Mouse (Mus musculus) stomach, postnatal 0 days (tissue): ENCODE measurements around the gene Stx17. TPM values are rescaled to one million over a fixed set of nuclear protein-coding genes. Genes with fewer than 3 reads are reported as not detected.
A peak's percentile ranks its signal among the peaks of the same experiment; 100 is the strongest.

Experiments
- ATAC-seq: fragments of 200-750 bp; cut with Nextera tagmentation; 2 replicates; pipeline ENCODE4 v1.8.0; 2017; ENCODE audit not compliant: low FRiP score, low TSS enrichment
- DNase-seq: peaks from one replicate; pipeline ENCODE4 v3.0.0-alpha.2; 2016; ENCODE audit warnings: low spot score
- H3K27ac ChIP-seq: fragments of 300-500 bp; sonication (generic); replicated peaks from 2 replicates; pipeline ENCODE4 v1.5.1; 2014; ENCODE audit warnings: mild to moderate bottlenecking, control low read depth
- H3K27me3 ChIP-seq: fragments of 300-500 bp; sonication (generic); 2 replicates; pipeline ENCODE4 v1.6.1; 2014; ENCODE audit warnings: low read length; ENCODE audit not compliant: control insufficient read depth, insufficient read depth
- H3K36me3 ChIP-seq: fragments of 300-500 bp; sonication (generic); 2 replicates; pipeline ENCODE4 v1.6.1; 2014; ENCODE audit warnings: low read length, mixed read lengths; ENCODE audit not compliant: control insufficient read depth, insufficient read depth
- H3K4me1 ChIP-seq: fragments of 300-500 bp; sonication (generic); replicated peaks from 2 replicates; pipeline ENCODE4 v1.6.1; 2014; ENCODE audit warnings: antibody characterized with exemption; ENCODE audit not compliant: control insufficient read depth, insufficient read depth
- H3K4me2 ChIP-seq: fragments of 300-500 bp; sonication (generic); replicated peaks from 2 replicates; pipeline ENCODE4 v1.6.1; 2014; ENCODE audit warnings: low read depth, mild to moderate bottlenecking, control low read depth, moderate library complexity
- H3K4me3 ChIP-seq: fragments of 300-500 bp; sonication (generic); 2 replicates; pipeline ENCODE4 v1.5.1; 2014; ENCODE audit warnings: low read depth, low read length, control low read depth
- H3K9ac ChIP-seq: fragments of 300-500 bp; sonication (generic); 2 replicates; pipeline ENCODE4 v1.6.1; 2014; ENCODE audit warnings: mild to moderate bottlenecking, low read length, control low read depth, mixed read lengths
- H3K9me3 ChIP-seq: fragments of 300-500 bp; sonication (generic); 2 replicates; pipeline ENCODE4 v1.6.1; 2016; ENCODE audit warnings: low read length; ENCODE audit not compliant: control insufficient read depth
- CTCF ChIP-seq: IDR thresholded peaks from 2 replicates; pipeline ENCODE4 v1.5.1; 2016; ENCODE audit warnings: antibody characterized with exemption, low read depth, mild to moderate bottlenecking, moderate library complexity
- EP300 ChIP-seq: optimal IDR thresholded peaks from 2 replicates; pipeline ENCODE3; 2016; ENCODE audit warnings: antibody characterized with exemption
- WGBS: fragments of 180-500 bp; shearing (Covaris S2); extraction: QIAGEN DNeasy Blood & Tissue Kit; methylation state at CpG from one replicate; pipeline ENCODE4 v1.1.7; 2014; 5-methylcytosine and 5-hydroxymethylcytosine counted together
- polyA plus RNA-seq: library from polyadenylated mRNA; unstranded; fragments of >200 nt; fragmentation: Nextera tagmentation; extraction: Ambion mirVana; gene quantifications from 2 replicates; pipeline ENCODE4 v1.2.1, GENCODE M21; 2015

The Stx17 gene
- polyA plus RNA-seq, 1 experiment from 2014 or later: 28.4 TPM

- Histone ChIP-seq H3K4me3 (no peak overlapping the region), H3K27ac (no peak overlapping the region), H3K27me3 (no peaks in the 10 kb centered on the region), H3K4me2 (no peak overlapping the region), H3K9ac (no peak overlapping the region), H3K36me3 (no peaks in the 10 kb centered on the region), H3K4me1 (no peaks in the 10 kb centered on the region), H3K9me3 (no peaks in the 10 kb centered on the region)
- 75% methylated on average over 6 of the region's 6 CpGs for WGBS
- DNase-seq (no peak), ATAC-seq (no peak)
- TF ChIP-seq CTCF: no peak
- no peak for TF ChIP-seq EP300
These were observed 38.1 kb upstream of the Stx17 start for GRCm38 (mm10) chr4:48086609-48087008.

- H3K4me3 ChIP-seq: no peak overlapping the region
- ATAC-seq (no peak), DNase-seq (no peak)
- 66% methylated on average over 6 of the region's 6 CpGs for WGBS
- no peak overlapping the region for H3K4me2 ChIP-seq
- H3K27me3 ChIP-seq: no peaks in the 10 kb centered on the region
- no peaks in the 10 kb centered on the region for H3K36me3 ChIP-seq
- TF ChIP-seq CTCF (peak; percentile 28), EP300 (no peak)
- no peak overlapping the region for H3K27ac ChIP-seq
- H3K9ac ChIP-seq: no peak overlapping the region
- no peaks in the 10 kb centered on the region for H3K9me3 ChIP-seq
- H3K4me1 ChIP-seq: no peaks in the 10 kb centered on the region
These were observed 37.2 kb upstream of the Stx17 start for GRCm38 (mm10) chr4:48087497-48087896.

- Histone ChIP-seq H3K4me3 (no peak overlapping the region), H3K9ac (no peak overlapping the region), H3K27me3 (no peaks in the 10 kb centered on the region), H3K9me3 (no peaks in the 10 kb centered on the region), H3K27ac (no peak overlapping the region), H3K4me1 (no peaks in the 10 kb centered on the region), H3K36me3 (no peaks in the 10 kb centered on the region), H3K4me2 (no peak overlapping the region)
- no peak for DNase-seq
- 76% methylated on average over 3 of the region's 3 CpGs for WGBS
- no peak for ATAC-seq
- TF ChIP-seq CTCF: no peak
- TF ChIP-seq EP300: no peak
These were observed 31.5 kb upstream of the Stx17 start for GRCm38 (mm10) chr4:48093221-48093620.

GRCm38 (mm10) chr4:48100217-48100616, 24.5 kb upstream of the Stx17 start:
- H3K36me3 ChIP-seq: no peaks in the 10 kb centered on the region
- no peak overlapping the region for H3K27ac ChIP-seq
- DNase-seq (no peak), ATAC-seq (no peak)
- H3K27me3 ChIP-seq: no peaks in the 10 kb centered on the region
- WGBS: 76% methylated on average over 8 of the region's 8 CpGs
- TF ChIP-seq CTCF (no peak), EP300 (no peak)
- no peak overlapping the region for H3K4me2 ChIP-seq
- H3K9ac ChIP-seq: no peak overlapping the region
- no peaks in the 10 kb centered on the region for H3K9me3 ChIP-seq
- H3K4me3 ChIP-seq: no peak overlapping the region
- no peaks in the 10 kb centered on the region for H3K4me1 ChIP-seq

- Histone ChIP-seq H3K4me2 (no peak overlapping the region), H3K9ac (no peak overlapping the region), H3K27ac (no peak overlapping the region), H3K4me1 (no peaks in the 10 kb centered on the region), H3K36me3 (no peaks in the 10 kb centered on the region), H3K9me3 (no peaks in the 10 kb centered on the region), H3K27me3 (no peaks in the 10 kb centered on the region), H3K4me3 (no peak overlapping the region)
- TF ChIP-seq CTCF (no peak), EP300 (no peak)
- no peak for DNase-seq
- WGBS: 76% methylated on average over 2 of the region's 2 CpGs
- ATAC-seq: no peak
These were observed 22.7 kb upstream of the Stx17 start for GRCm38 (mm10) chr4:48101981-48102380.

- Histone ChIP-seq H3K9me3 (no peaks in the 10 kb centered on the region), H3K36me3 (no peaks in the 10 kb centered on the region), H3K9ac (no peak overlapping the region), H3K27ac (no peak overlapping the region), H3K27me3 (no peaks in the 10 kb centered on the region), H3K4me2 (no peak overlapping the region), H3K4me1 (no peaks in the 10 kb centered on the region), H3K4me3 (no peak overlapping the region)
- ATAC-seq (no peak), DNase-seq (no peak)
- TF ChIP-seq EP300: no peak
- WGBS: 63% methylated on average over 5 of the region's 5 CpGs
These were observed 19.3 kb upstream of the Stx17 start for GRCm38 (mm10) chr4:48105387-48105786.
